In the genomic region with DNA sequence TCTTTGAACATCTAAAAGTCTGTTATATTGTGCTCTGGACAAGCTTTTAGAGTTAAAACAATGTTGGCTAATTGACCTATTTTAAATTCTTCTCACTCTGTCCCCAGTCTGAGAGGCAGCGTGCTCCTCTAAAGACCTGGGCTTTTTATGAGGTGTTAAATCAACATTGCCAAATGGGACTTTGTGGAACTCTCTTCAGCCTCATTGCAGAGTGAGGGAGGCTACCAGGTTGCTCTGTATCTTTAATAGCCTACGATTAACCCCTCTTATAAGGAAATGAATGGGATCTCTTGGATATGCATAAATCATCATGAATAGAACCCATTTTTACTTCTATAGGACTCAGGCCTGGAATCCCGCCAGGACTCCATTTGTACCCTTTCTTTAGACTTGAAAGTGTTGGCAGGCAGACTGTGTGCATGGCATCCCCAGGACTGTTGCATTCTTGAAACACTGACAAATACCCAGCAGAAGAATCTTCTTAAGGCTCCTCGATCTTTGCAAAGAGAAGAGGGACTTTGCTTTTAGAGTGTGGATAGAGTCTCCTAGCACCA, we compare ENCODE assay signal across 13 mouse cellular contexts.
A peak's percentile ranks its signal among the peaks of the same experiment; 100 is the strongest.
DNase-seq lines count a peak whose midpoint lies in the region; ATAC-seq and TF ChIP-seq lines count a peak whose summit lies in the region.
"Had no signal": no experiment of that assay in that cellular context is flagged by ENCODE, and none has a peak within 500 bp of the region (broad histone marks: within the 10 kb centered on the region; RNA-seq: fewer than 3 reads in every experiment).

No protein-coding gene starts in this region.

- intact Hi-C loops in gastrocnemius, adult 2 months (cut with DNase I): no loop called here

- peak; percentile 5 for DNase-seq in layer of hippocampus, adult 11-12 months (ENCODE audit: low spot score)
- no peak for DNase-seq in layer of hippocampus, postnatal 36 days
- peak; percentile 60 for DNase-seq in right cerebral cortex, postnatal 4 days
- DNase-seq in right cerebral cortex, adult 18-20 months: no peak
- peak; percentile 74 for DNase-seq in hindbrain, postnatal 0 days (ENCODE audit: low spot score)
- no peak for DNase-seq in gastrocnemius, adult 2 months
- DNase-seq in spleen, postnatal 36 days (ENCODE audit: low spot score in 2 of 2): no peak
- DNase-seq: adrenal gland, adult 8-10 months; heart, postnatal 4 days; kidney, adult 9 months; layer of hippocampus, adult 9-11 months had no signal

- 19% methylated on average over 4 of the region's 4 CpGs for WGBS in hindbrain, postnatal 0 days

- no peak overlapping the region for H3K9ac ChIP-seq in hindbrain, postnatal 0 days (replicated peaks; ENCODE audit: low read length)
- H3K9ac ChIP-seq: liver, embryonic 12.5 days had no signal

- 0 out of 2 replicates have a peak, but pooled peaks have one; percentile 51 for ATAC-seq in hindbrain, postnatal 0 days
- ATAC-seq: liver, embryonic 12.5 days; Patski had no signal

- H3K9me3 ChIP-seq in hindbrain, postnatal 0 days (ENCODE audit: low read length): no peaks in the 10 kb centered on the region
- H3K9me3 ChIP-seq: liver, embryonic 12.5 days had no signal

- H3K4me1 ChIP-seq in hindbrain, postnatal 0 days (ENCODE audit: insufficient read depth, low read length): no peaks in the 10 kb centered on the region
- H3K4me1 ChIP-seq: liver, embryonic 12.5 days had no signal

- TF ChIP-seq CTCF in hindbrain, postnatal 0 days (IDR thresholded peaks at IDR 0.05; ENCODE audit: low read depth): no peak
- TF ChIP-seq CTCF in gastrocnemius, adult 2 months (IDR thresholded peaks at IDR 0.05): no peak

- H3K27ac ChIP-seq in hindbrain, postnatal 0 days: no peak overlapping the region
- no peak overlapping the region for H3K27ac ChIP-seq in gastrocnemius, adult 2 months
- H3K27ac ChIP-seq: liver, embryonic 12.5 days had no signal

- H3K4me3 ChIP-seq in hindbrain, postnatal 0 days (ENCODE audit: low read length): no peak overlapping the region
- H3K4me3 ChIP-seq in gastrocnemius, adult 2 months: no peak overlapping the region
- H3K4me3 ChIP-seq: liver, embryonic 12.5 days had no signal

- no peaks in the 10 kb centered on the region for H3K27me3 ChIP-seq in hindbrain, postnatal 0 days (ENCODE audit: insufficient read depth, low read length)
- H3K27me3 ChIP-seq: liver, embryonic 12.5 days; Patski had no signal

- no peak overlapping the region for H3K4me2 ChIP-seq in hindbrain, postnatal 0 days (ENCODE audit: low read depth, low read length)
- H3K4me2 ChIP-seq: liver, embryonic 12.5 days had no signal

- H3K36me3 ChIP-seq in hindbrain, postnatal 0 days (ENCODE audit: insufficient read depth, low read length): no peaks in the 10 kb centered on the region
- H3K36me3 ChIP-seq: liver, embryonic 12.5 days had no signal

Comparison
In these comparisons a context has a peak if more than half of its experiments do, and no peak if none do; other contexts are left out.
1. DNase-seq: peak in layer of hippocampus, adult 11-12 months (single experiment), right cerebral cortex, postnatal 4 days (single experiment) and hindbrain, postnatal 0 days (single experiment); none in layer of hippocampus, postnatal 36 days (0 of 2), right cerebral cortex, adult 18-20 months (single experiment), gastrocnemius, adult 2 months (single experiment) and spleen, postnatal 36 days (0 of 2).